Mouse (Mus musculus) kidney, adult 2 months (tissue): ENCODE results near the gene 1110002E22Rik.

Source experiments
- CTCF ChIP-seq: fragments of 200-500 bp; conservative IDR thresholded peaks from 2 replicates; pipeline ENCODE4 v1.5.1; 2011; ENCODE audit warnings: low read depth, mild to moderate bottlenecking, control low read depth, low read length, moderate library complexity, mixed read lengths; ENCODE audit not compliant: insufficient read depth, insufficient read length
- POLR2A ChIP-seq: fragments of 200-500 bp; IDR thresholded peaks from one replicate; pipeline ENCODE4 v1.6.1; 2011; ENCODE audit warnings: low read depth, low read length, control low read depth

DNA sequence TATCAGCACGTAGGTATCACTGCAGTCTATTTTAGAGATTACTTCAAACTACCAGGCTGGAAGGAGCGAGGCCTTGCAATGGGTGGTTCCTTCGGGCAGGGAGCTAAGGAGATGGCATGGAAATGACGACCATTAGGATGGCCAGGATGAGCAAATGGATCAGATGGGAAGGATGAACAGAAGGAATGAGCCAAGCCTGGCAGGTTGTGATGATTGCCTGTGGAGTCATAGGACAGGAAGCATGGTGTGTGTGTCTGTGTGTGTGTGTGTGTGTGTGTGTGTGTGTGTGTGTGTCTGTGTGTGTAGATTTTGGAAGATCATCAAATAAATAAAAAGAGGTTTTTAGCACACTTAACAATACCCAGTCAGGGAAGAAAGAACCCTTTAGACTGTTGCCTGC, 42.2 kb upstream of the 1110002E22Rik start:
- TF ChIP-seq POLR2A (no peak), CTCF (no peak)
